Mouse (Mus musculus) myocyte (in vitro differentiated cells): Measurements from ENCODE around the gene Smim14.

Source experiments
- MAX ChIP-seq: IDR thresholded peaks from one replicate; pipeline ENCODE4 v1.6.1; 2011; ENCODE audit warnings: low read depth, mild to moderate bottlenecking, control low read depth
- MYOG ChIP-seq, 3 experiments: IDR thresholded peaks; one replicate each; pipeline ENCODE4 v1.6.1; 2011; ENCODE audit warnings: control low read depth in 2 of 3, low read depth in 2 of 3, mild to moderate bottlenecking in 2 of 3; ENCODE audit not compliant: insufficient read length in 2 of 3, control insufficient read depth in 1 of 3, insufficient read depth in 1 of 3
- POLR2A ChIP-seq: IDR thresholded peaks from one replicate; pipeline ENCODE4 v1.6.1; 2011; ENCODE audit warnings: low read depth, mild to moderate bottlenecking, control low read depth, moderate library complexity; ENCODE audit not compliant: insufficient read length
- POLR2AphosphoS2 ChIP-seq: IDR thresholded peaks from one replicate; pipeline ENCODE4 v1.6.1; 2011; ENCODE audit warnings: low read depth, control low read depth; ENCODE audit not compliant: insufficient read length

DNA sequence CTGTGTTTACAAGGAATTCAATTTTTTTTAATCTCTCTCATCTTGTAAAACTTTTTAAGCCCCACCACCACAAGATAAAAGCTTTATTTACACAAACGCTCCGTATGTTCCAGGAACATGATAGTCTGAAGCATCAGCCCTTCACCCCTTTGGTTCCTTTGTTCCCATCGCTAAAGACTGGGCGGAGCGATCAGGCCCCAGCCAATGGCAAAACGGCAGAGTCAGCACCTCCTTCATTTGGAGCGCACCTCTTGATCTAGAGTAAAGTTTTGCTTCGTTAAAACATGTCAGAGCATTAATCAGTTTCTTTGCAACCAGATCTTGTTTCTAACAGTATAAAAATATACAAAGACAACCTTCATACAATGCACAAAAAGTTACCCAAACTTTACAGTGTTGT lies 31.2 kb downstream of the Smim14 start:
- no peak for TF ChIP-seq POLR2A
- TF ChIP-seq MYOG (IDR thresholded peaks at IDR 0.05; ENCODE audit: control insufficient read depth in 1 of 3, insufficient read depth in 1 of 3, insufficient read length in 2 of 3, low read depth in 2 of 3): no peak
- TF ChIP-seq MAX: no peak
- no peak for TF ChIP-seq POLR2AphosphoS2
